Mouse (Mus musculus) ovary, postnatal 14 days (tissue): Measurements from ENCODE around the gene Plcd4.
"Not testable (repeated sequence)": the region's sequence is repeated elsewhere in the genome, so short reads cannot be mapped to it uniquely, and the experiment has no call there.

ENCODE experiments used
- DNase-seq: peaks from one replicate; pipeline ENCODE4 v3.0.0; 2022; ENCODE audit warnings: low spot score

Plcd4 gene

GRCm38 (mm10) chr1:74542451-74542961 is at the start of gene Plcd4:
Plcd4 (plus strand) TSS chr1:74542888.
- DNase-seq = peak; percentile 3

GRCm38 (mm10) chr1:74501106-74501505 is 41.6 kb upstream of the Plcd4 start:
- no peak for DNase-seq

- no peak for DNase-seq
Observed at GRCm38 (mm10) chr1:74505393-74505720, 37.3 kb upstream of the Plcd4 start.

GRCm38 (mm10) chr1:74505721-74506464 is 36.8 kb upstream of the Plcd4 start, which contains the start of gene Cnot9:
Cnot9 (plus strand) TSS chr1:74506058.
- peak; percentile 100 for DNase-seq

- no peak for DNase-seq
Observed at GRCm38 (mm10) chr1:74506471-74506881, 36.2 kb upstream of the Plcd4 start.

GRCm38 (mm10) chr1:74507780-74508179 is 34.9 kb upstream of the Plcd4 start:
- no peak for DNase-seq

- DNase-seq = no peak
Observed at GRCm38 (mm10) chr1:74511306-74511705, 31.4 kb upstream of the Plcd4 start.

- DNase-seq = not testable (repeated sequence)
Observed at GRCm38 (mm10) chr1:74512999-74513398, 29.7 kb upstream of the Plcd4 start.

GRCm38 (mm10) chr1:74519875-74520274 is 22.8 kb upstream of the Plcd4 start:
- DNase-seq = no peak

- no peak for DNase-seq
Observed at GRCm38 (mm10) chr1:74524746-74525145, 17.9 kb upstream of the Plcd4 start.

- DNase-seq = no peak
Observed at GRCm38 (mm10) chr1:74528589-74528988, 14.1 kb upstream of the Plcd4 start.

GRCm38 (mm10) chr1:74538650-74539049 is 4.0 kb upstream of the Plcd4 start:
- no peak for DNase-seq

GRCm38 (mm10) chr1:74544184-74544583 is 1.5 kb downstream of the Plcd4 start, which contains the start of gene Usp37:
Usp37 (minus strand) TSS chr1:74544284.
- DNase-seq = no peak

GRCm38 (mm10) chr1:74559061-74559460 is 16.4 kb downstream of the Plcd4 start:
- DNase-seq = no peak

GRCm38 (mm10) chr1:74565834-74566233 is 23.1 kb downstream of the Plcd4 start:
- no peak for DNase-seq

GRCm38 (mm10) chr1:74569739-74570719 is 27.3 kb downstream of the Plcd4 start:
- DNase-seq = no peak

- DNase-seq = no peak
Observed at GRCm38 (mm10) chr1:74582621-74583020, 39.9 kb downstream of the Plcd4 start.

- DNase-seq = no peak
Observed at GRCm38 (mm10) chr1:74584616-74585398, 42.1 kb downstream of the Plcd4 start.

- peak; percentile 25 for DNase-seq
Observed at GRCm38 (mm10) chr1:74587233-74587772, 44.6 kb downstream of the Plcd4 start.

- peak; percentile 97 for DNase-seq
Observed at GRCm38 (mm10) chr1:74587773-74588445, 45.2 kb downstream of the Plcd4 start, which contains the start of the genes Zfp142 and Bcs1l. Zfp142 (minus strand) TSS chr1:74588246. Bcs1l (plus strand) TSS chr1:74588289.

- DNase-seq = no peak
Observed at GRCm38 (mm10) chr1:74594434-74594833, 51.7 kb downstream of the Plcd4 start.
